Mouse (Mus musculus): ENCODE measurements around the gene Glrx5.
A peak's percentile ranks its signal among the peaks of the same experiment; 100 is the strongest.

The Glrx5 gene

GRCm38 (mm10) chr12:105031081-105032058 lies 1.1 kb upstream of the Glrx5 start:
- DNase-seq (ENCODE audit: low read depth, low spot score): no peak

- no peak for DNase-seq (ENCODE audit: low read depth, low spot score)
Measured at GRCm38 (mm10) chr12:105032832-105033775, 616 bp downstream of the Glrx5 start.

GRCm38 (mm10) chr12:105034130-105034769 lies 1.8 kb downstream of the Glrx5 start:
- DNase-seq (ENCODE audit: low read depth, low spot score): no peak

GRCm38 (mm10) chr12:105038211-105038610 lies 5.7 kb downstream of the Glrx5 start:
- DNase-seq (ENCODE audit: low read depth, low spot score): no peak

- DNase-seq (ENCODE audit: low read depth, low spot score): no peak
Measured at GRCm38 (mm10) chr12:105038918-105039317, 6.4 kb downstream of the Glrx5 start.

- no peak for DNase-seq (ENCODE audit: low read depth, low spot score)
Measured at GRCm38 (mm10) chr12:105039578-105040289, 7.2 kb downstream of the Glrx5 start.

- peak; percentile 60 for DNase-seq (ENCODE audit: low read depth, low spot score)
Measured at GRCm38 (mm10) chr12:105040950-105041349, 8.5 kb downstream of the Glrx5 start.

GRCm38 (mm10) chr12:105043081-105043480 lies 10.6 kb downstream of the Glrx5 start:
- no peak for DNase-seq (ENCODE audit: low read depth, low spot score)

GRCm38 (mm10) chr12:105044775-105045174 lies 12.3 kb downstream of the Glrx5 start:
- DNase-seq (ENCODE audit: low read depth, low spot score): no peak

- DNase-seq (ENCODE audit: low read depth, low spot score): no peak
Measured at GRCm38 (mm10) chr12:105048301-105048863, 15.9 kb downstream of the Glrx5 start.

GRCm38 (mm10) chr12:105049813-105050212 lies 17.3 kb downstream of the Glrx5 start:
- DNase-seq (ENCODE audit: low read depth, low spot score): no peak

- peak; percentile 76 for DNase-seq (ENCODE audit: low read depth, low spot score)
Measured at GRCm38 (mm10) chr12:105050898-105051297, 18.4 kb downstream of the Glrx5 start.

- no peak for DNase-seq (ENCODE audit: low read depth, low spot score)
Measured at GRCm38 (mm10) chr12:105054041-105054440, 21.6 kb downstream of the Glrx5 start.

GRCm38 (mm10) chr12:105055308-105055707 lies 22.8 kb downstream of the Glrx5 start:
- DNase-seq (ENCODE audit: low read depth, low spot score): no peak

- no peak for DNase-seq (ENCODE audit: low read depth, low spot score)
Measured at GRCm38 (mm10) chr12:105060006-105060405, 27.5 kb downstream of the Glrx5 start.

GRCm38 (mm10) chr12:105063201-105064134 lies 31.0 kb downstream of the Glrx5 start:
- DNase-seq (ENCODE audit: low read depth, low spot score): no peak

- DNase-seq (ENCODE audit: low read depth, low spot score): peak; percentile 53
Measured at GRCm38 (mm10) chr12:105064168-105064567, 31.7 kb downstream of the Glrx5 start.

GRCm38 (mm10) chr12:105065119-105065518 lies 32.6 kb downstream of the Glrx5 start:
- DNase-seq (ENCODE audit: low read depth, low spot score): no peak

GRCm38 (mm10) chr12:105066523-105066922 lies 34.0 kb downstream of the Glrx5 start:
- DNase-seq (ENCODE audit: low read depth, low spot score): no peak
